Mouse (Mus musculus) kidney, adult 2 months (tissue): Measurements from ENCODE around the gene Plpp2.

Experiments used
- CTCF ChIP-seq: fragments of 200-500 bp; conservative IDR thresholded peaks from 2 replicates; pipeline ENCODE4 v1.5.1; 2011; ENCODE audit warnings: low read depth, mild to moderate bottlenecking, control low read depth, low read length, moderate library complexity, mixed read lengths; ENCODE audit not compliant: insufficient read depth, insufficient read length
- POLR2A ChIP-seq: fragments of 200-500 bp; IDR thresholded peaks from one replicate; pipeline ENCODE4 v1.6.1; 2011; ENCODE audit warnings: low read depth, low read length, control low read depth

GRCm38 (mm10) chr10:79569921-79570320, 36.3 kb upstream of the Plpp2 start:
- TF ChIP-seq CTCF (no peak), POLR2A (no peak)
